Mouse (Mus musculus) midbrain, embryonic 12.5 days (tissue): ENCODE measurements around the gene Tmem30c. TPM values are rescaled to one million over a fixed set of nuclear protein-coding genes. Genes with fewer than 3 reads are reported as not detected.
"Not testable (repeated sequence)": the region's sequence is repeated elsewhere in the genome, so short reads cannot be mapped to it uniquely, and the experiment has no call there.

Experiments used
- ATAC-seq: fragments of 200-750 bp; cut with Nextera tagmentation; 2 replicates; pipeline ENCODE4 v1.8.0; 2017; ENCODE audit warnings: low read depth, moderate TSS enrichment, moderate library complexity; ENCODE audit not compliant: low FRiP score
- H3K27ac ChIP-seq: fragments of 300-500 bp; sonication (generic); replicated peaks from 2 replicates; pipeline ENCODE4 v1.5.1; 2016; ENCODE audit warnings: mild to moderate bottlenecking
- H3K27me3 ChIP-seq: fragments of 300-500 bp; sonication (generic); 2 replicates; pipeline ENCODE4 v1.6.1; 2016; ENCODE audit warnings: mild to moderate bottlenecking
- H3K36me3 ChIP-seq: fragments of 300-500 bp; sonication (generic); 2 replicates; pipeline ENCODE4 v1.6.1; 2016
- H3K4me1 ChIP-seq: fragments of 300-500 bp; sonication (generic); 2 replicates; pipeline ENCODE4 v1.6.1; 2016
- H3K4me2 ChIP-seq: fragments of 300-500 bp; sonication (generic); replicated peaks from 2 replicates; pipeline ENCODE4 v1.6.1; 2016; ENCODE audit warnings: mild to moderate bottlenecking, moderate library complexity
- H3K4me3 ChIP-seq: fragments of 300-500 bp; sonication (generic); 2 replicates; pipeline ENCODE4 v1.5.1; 2016; ENCODE audit warnings: mild to moderate bottlenecking
- H3K9ac ChIP-seq: fragments of 300-500 bp; sonication (generic); replicated peaks from 2 replicates; pipeline ENCODE4 v1.6.1; 2016; ENCODE audit warnings: mild to moderate bottlenecking, moderate library complexity
- H3K9me3 ChIP-seq: fragments of 300-500 bp; sonication (generic); 2 replicates; pipeline ENCODE4 v1.6.1; 2016; ENCODE audit warnings: mild to moderate bottlenecking
- WGBS: fragments of 180-500 bp; shearing (Covaris S2); methylation state at CpG from one replicate; pipeline ENCODE4 v1.1.7; 2016; 5-methylcytosine and 5-hydroxymethylcytosine counted together
- polyA plus RNA-seq: library from polyadenylated mRNA; unstranded; fragments of >200 nt; fragmentation: Nextera tagmentation; extraction: Ambion mirVana; gene quantifications from 2 replicates; pipeline ENCODE4 v1.2.1, GENCODE M21; 2016

Tmem30c gene
- polyA plus RNA-seq, 1 experiment from 2014 or later = 0.31 TPM

DNA sequence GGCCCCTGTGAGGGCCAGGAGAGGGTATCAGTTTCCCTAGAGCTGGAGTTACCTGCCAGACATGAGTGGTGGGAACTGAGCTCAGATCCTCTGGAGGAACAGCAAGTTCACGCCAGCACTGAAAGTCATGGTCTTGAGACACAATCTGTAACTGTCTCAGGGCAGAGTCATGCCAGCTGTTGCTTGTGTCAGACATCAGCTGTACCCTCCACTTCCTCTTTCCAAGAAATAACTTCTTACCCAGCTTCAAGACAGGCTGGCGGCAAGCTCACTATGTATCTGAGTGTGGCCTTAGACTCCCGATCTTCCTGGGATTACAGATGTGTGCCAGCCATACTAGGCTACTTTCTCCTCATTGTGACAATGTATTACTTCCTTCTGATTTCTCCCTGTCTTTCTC is 46.1 kb downstream of the Tmem30c start:
- H3K4me2 ChIP-seq = no peak overlapping the region
- no peaks in the 10 kb centered on the region for H3K4me1 ChIP-seq
- no peaks in the 10 kb centered on the region for H3K27me3 ChIP-seq
- H3K4me3 ChIP-seq = no peak overlapping the region
- no peak for ATAC-seq
- H3K9ac ChIP-seq = no peak overlapping the region
- no peaks in the 10 kb centered on the region for H3K9me3 ChIP-seq
- no peak overlapping the region for H3K27ac ChIP-seq
- no peaks in the 10 kb centered on the region for H3K36me3 ChIP-seq
- 90% methylated on average over 3 of the region's 3 CpGs for WGBS

- Histone ChIP-seq H3K4me2 (no peak overlapping the region), H3K27ac (no peak overlapping the region), H3K4me1 (no peaks in the 10 kb centered on the region), H3K4me3 (no peak overlapping the region), H3K27me3 (no peaks in the 10 kb centered on the region), H3K9me3 (no peaks in the 10 kb centered on the region), H3K36me3 (no peaks in the 10 kb centered on the region), H3K9ac (no peak overlapping the region)
- ATAC-seq = peak; percentile 75
- 14% methylated on average over 6 of the region's 6 CpGs for WGBS
These were observed 48.8 kb downstream of the Tmem30c start for GRCm38 (mm10) chr16:57243858-57244248.

DNA sequence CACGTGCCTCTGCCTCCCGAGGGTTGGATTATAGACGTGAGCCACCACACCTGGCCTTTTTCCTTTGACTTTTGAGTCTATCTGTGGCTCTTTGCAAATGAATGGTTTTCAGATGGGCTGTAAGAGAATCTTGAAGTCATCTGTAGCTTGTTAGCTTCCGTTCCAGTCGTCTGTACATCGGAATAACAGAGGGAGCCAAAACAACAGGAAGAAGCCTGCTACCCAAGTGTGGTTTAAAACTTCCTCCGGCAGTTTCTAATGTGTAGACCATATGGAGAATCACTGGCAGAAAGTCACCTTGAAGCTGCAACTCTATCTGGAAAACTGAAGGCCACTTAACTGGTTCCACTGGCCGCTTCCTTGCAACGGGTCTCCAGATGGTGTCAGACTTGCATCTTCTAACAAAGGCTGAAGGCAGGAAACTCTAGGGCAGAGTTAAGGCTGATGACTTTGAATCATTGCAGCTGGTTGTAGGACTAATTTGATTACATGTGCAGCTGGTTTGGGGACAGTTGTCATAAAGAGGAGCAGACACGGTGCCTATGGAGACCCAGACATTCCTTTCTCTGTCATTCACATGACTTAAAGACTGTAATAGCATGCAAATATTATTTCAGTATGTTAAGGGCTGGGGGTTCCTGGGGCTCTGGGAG is 49.3 kb downstream of the Tmem30c start:
- Histone ChIP-seq H3K9me3 (no peaks in the 10 kb centered on the region), H3K4me2 (no peak overlapping the region), H3K27ac (no peak overlapping the region), H3K36me3 (no peaks in the 10 kb centered on the region), H3K4me1 (no peaks in the 10 kb centered on the region), H3K4me3 (no peak overlapping the region), H3K9ac (no peak overlapping the region), H3K27me3 (no peaks in the 10 kb centered on the region)
- no peak for ATAC-seq
- 60% methylated on average over 10 of the region's 10 CpGs for WGBS

- H3K4me2 ChIP-seq = no peak overlapping the region
- no peaks in the 10 kb centered on the region for H3K36me3 ChIP-seq
- H3K27ac ChIP-seq = no peak overlapping the region
- H3K4me3 ChIP-seq = no peak overlapping the region
- ATAC-seq = no peak
- WGBS = 90% methylated on average over 5 of the region's 5 CpGs
- H3K27me3 ChIP-seq = no peaks in the 10 kb centered on the region
- H3K9me3 ChIP-seq = no peaks in the 10 kb centered on the region
- no peaks in the 10 kb centered on the region for H3K4me1 ChIP-seq
- H3K9ac ChIP-seq = no peak overlapping the region
These were observed 49.8 kb downstream of the Tmem30c start for GRCm38 (mm10) chr16:57242857-57243204.

DNA sequence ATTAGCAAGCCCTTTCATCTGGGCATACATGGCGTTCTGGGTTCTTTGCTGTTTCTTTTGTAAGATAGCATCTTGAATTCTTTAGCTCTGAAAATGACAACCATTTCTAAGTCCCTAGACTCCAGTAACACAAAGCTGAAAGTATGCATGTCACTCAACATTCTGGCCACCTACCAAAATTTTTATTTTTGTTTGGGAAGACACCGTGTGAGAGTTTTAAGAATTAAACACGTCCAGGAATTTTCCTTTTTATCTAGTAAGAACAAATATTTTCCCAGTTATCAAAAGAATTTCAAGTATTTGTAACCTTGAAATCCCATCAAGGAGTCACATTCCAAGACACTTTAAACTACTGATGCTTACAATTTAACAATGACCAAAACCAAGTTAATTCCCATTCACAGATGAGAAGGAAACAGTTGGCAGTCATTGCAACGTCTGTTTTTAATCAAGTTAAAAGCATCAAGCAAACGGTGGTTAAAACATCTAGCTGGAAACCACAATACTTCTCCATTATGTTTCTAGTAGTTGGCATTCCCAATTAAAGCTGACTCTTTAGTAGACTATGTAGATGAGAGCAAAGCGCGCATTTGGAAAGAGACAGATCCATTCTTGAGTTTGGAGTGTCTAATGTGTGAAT is 56.7 kb downstream of the Tmem30c start:
- H3K9me3 ChIP-seq = no peaks in the 10 kb centered on the region
- no peaks in the 10 kb centered on the region for H3K36me3 ChIP-seq
- H3K27me3 ChIP-seq = no peaks in the 10 kb centered on the region
- H3K27ac ChIP-seq = no peak overlapping the region
- no peak overlapping the region for H3K4me2 ChIP-seq
- no peak overlapping the region for H3K9ac ChIP-seq
- 54% methylated on average over 7 of the region's 7 CpGs for WGBS
- H3K4me1 ChIP-seq = no peaks in the 10 kb centered on the region
- no peak overlapping the region for H3K4me3 ChIP-seq
- no peak for ATAC-seq

DNA sequence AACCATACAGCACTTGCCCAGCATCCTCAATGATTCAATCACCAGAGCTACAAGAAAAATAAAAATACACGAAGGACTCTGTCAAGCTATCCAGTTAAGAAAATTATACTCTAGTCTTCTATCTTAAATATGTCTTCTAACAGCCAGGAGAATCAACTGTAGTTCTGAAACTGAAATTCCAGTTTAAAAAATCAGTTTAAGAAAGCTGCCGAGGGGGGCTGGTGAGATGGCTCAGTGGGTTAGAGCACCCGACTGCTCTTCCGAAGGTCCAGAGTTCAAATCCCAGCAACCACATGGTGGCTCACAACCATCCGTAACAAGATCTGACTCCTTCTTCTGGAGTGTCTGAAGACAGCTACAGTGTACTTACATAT is 60.7 kb downstream of the Tmem30c start:
- not testable (repeated sequence) for H3K27me3 ChIP-seq, H3K4me1 ChIP-seq, H3K36me3 ChIP-seq, H3K9ac ChIP-seq, H3K9me3 ChIP-seq, ATAC-seq, H3K27ac ChIP-seq
- H3K4me2 ChIP-seq = peak overlapping the region; percentile 63
- H3K4me3 ChIP-seq = peak overlapping the region; percentile 86
- 66% methylated on average over 4 of the region's 5 CpGs for WGBS

GRCm38 (mm10) chr16:57231089-57231936 is 61.4 kb downstream of the Tmem30c start, which contains the start of gene Tbc1d23:
TSS of gene Tbc1d23 (minus strand) at chr16:57231504.
- 1% methylated on average over 42 of the region's 42 CpGs for WGBS
- Histone ChIP-seq H3K9me3 (no peaks in the 10 kb centered on the region), H3K27ac (peak within 1 kb of the TSS; percentile 79), H3K4me2 (peak within 1 kb of the TSS; percentile 63), H3K9ac (peak within 1 kb of the TSS; percentile 82), H3K36me3 (no peaks in the 10 kb centered on the region), H3K4me1 (peaks cover 7% of the 10 kb centered on the region), H3K27me3 (no peaks in the 10 kb centered on the region), H3K4me3 (peak within 1 kb of the TSS; percentile 86)
- ATAC-seq = peak; percentile 98

DNA sequence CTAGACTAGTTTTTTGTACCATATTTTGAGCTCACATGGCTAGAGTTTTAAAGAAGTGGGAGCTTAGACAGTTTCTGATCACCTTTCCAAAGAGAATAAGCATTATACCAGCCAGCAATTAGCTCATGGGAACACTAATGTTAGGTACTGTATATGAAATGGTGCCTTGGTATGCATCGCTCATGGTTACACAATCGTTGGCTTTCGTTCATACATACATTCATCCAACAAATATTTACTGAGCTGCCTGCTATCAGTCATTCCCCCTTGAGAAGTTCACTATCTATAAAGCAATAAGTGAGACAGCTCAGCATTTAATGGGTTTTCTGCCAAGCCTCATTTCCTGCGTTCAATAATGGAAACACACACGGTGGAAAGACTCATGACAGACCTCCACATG is 66.2 kb downstream of the Tmem30c start:
- 89% methylated on average over 5 of the region's 5 CpGs for WGBS
- Histone ChIP-seq H3K36me3 (no peaks in the 10 kb centered on the region), H3K9ac (no peak overlapping the region), H3K27me3 (no peaks in the 10 kb centered on the region), H3K4me2 (no peak overlapping the region), H3K4me3 (no peak overlapping the region), H3K4me1 (peaks cover 7% of the 10 kb centered on the region), H3K9me3 (no peaks in the 10 kb centered on the region), H3K27ac (no peak overlapping the region)
- ATAC-seq = no peak

GRCm38 (mm10) chr16:57220361-57220760 is 72.3 kb downstream of the Tmem30c start:
- Histone ChIP-seq H3K4me3 (no peak overlapping the region), H3K4me1 (no peaks in the 10 kb centered on the region), H3K4me2 (no peak overlapping the region), H3K27ac (no peak overlapping the region), H3K9me3 (no peaks in the 10 kb centered on the region), H3K9ac (no peak overlapping the region), H3K36me3 (0 out of 2 replicates have a peak, but pooled peaks cover 8% of the 10 kb centered on the region), H3K27me3 (no peaks in the 10 kb centered on the region)
- 94% methylated on average over 6 of the region's 6 CpGs for WGBS
- no peak for ATAC-seq

Other genes with a start within 250 kb of the Tmem30c start
- gene Tmem45a2, start 221.5 kb downstream of the Tmem30c start, polyA plus RNA-seq = not detected in 2 replicates
- 62.8 and 67.6 TPM in 2 replicates for gene Tomm70a, start 171.2 kb downstream of the Tmem30c start, polyA plus RNA-seq
- gene Nit2, start 125.5 kb downstream of the Tmem30c start, polyA plus RNA-seq = 37.4 and 41.7 TPM in 2 replicates
- 29.7 and 30.0 TPM in 2 replicates for gene Tbc1d23, start 61.4 kb downstream of the Tmem30c start, polyA plus RNA-seq
- 6.4 and 7.0 TPM in 2 replicates for gene Filip1l, start 60.2 kb upstream of the Tmem30c start, polyA plus RNA-seq